ENCODE assay signal across 8 mouse cellular contexts in genomic region chr19:38352495-38353130, GRCm38 (mm10). TPM values are rescaled to one million over a fixed set of nuclear protein-coding genes. Genes with fewer than 3 reads are reported as not detected.
DNase-seq lines count a peak whose midpoint lies in the region; ATAC-seq and TF ChIP-seq lines count a peak whose summit lies in the region.
"Had no signal": no experiment of that assay in that cellular context is flagged by ENCODE, and none has a peak within 500 bp of the region (broad histone marks: within the 10 kb centered on the region; RNA-seq: fewer than 3 reads in every experiment).

No protein-coding gene starts in this region.

- H3K4me3 ChIP-seq in spleen, adult 2 months (ENCODE audit: extremely low read depth, insufficient read depth, insufficient read length), result no peak overlapping the region
- no peak overlapping the region for H3K4me3 ChIP-seq in embryonic facial prominence, embryonic 11.5 days (ENCODE audit: low read depth, low read length)
- no peak overlapping the region for H3K4me3 ChIP-seq in intestine, embryonic 15.5 days (replicated peaks)
- H3K4me3 ChIP-seq: heart, embryonic 15.5 days had no signal

- H3K9ac ChIP-seq in embryonic facial prominence, embryonic 11.5 days (replicated peaks; ENCODE audit: low read length), result no peak overlapping the region
- no peak overlapping the region for H3K9ac ChIP-seq in intestine, embryonic 15.5 days
- H3K9ac ChIP-seq: heart, embryonic 15.5 days had no signal

- 36% methylated on average over 6 of the region's 6 CpGs for WGBS in spleen, adult 2 months
- WGBS in embryonic facial prominence, embryonic 11.5 days, result 43% methylated on average over 6 of the region's 6 CpGs
- 38% methylated on average over 6 of the region's 6 CpGs for WGBS in intestine, embryonic 15.5 days

- no peak for ATAC-seq in embryonic facial prominence, embryonic 11.5 days (replicated peaks; ENCODE audit: insufficient number of reproducible peaks, low FRiP score, low TSS enrichment, low read depth)
- peak; percentile 50; the same call in 1 of the 2 replicates for ATAC-seq in intestine, embryonic 15.5 days

- no peaks in the 10 kb centered on the region for H3K27me3 ChIP-seq in spleen, adult 2 months (ENCODE audit: control insufficient read depth, insufficient read depth, low read length)
- H3K27me3 ChIP-seq in embryonic facial prominence, embryonic 11.5 days (ENCODE audit: control insufficient read depth, insufficient read depth, low read length), result no peaks in the 10 kb centered on the region
- no peaks in the 10 kb centered on the region for H3K27me3 ChIP-seq in intestine, embryonic 15.5 days (replicated peaks)
- H3K27me3 ChIP-seq: heart, embryonic 15.5 days had no signal

- H3K4me2 ChIP-seq in embryonic facial prominence, embryonic 11.5 days (ENCODE audit: low read depth, low read length), result no peak overlapping the region
- H3K4me2 ChIP-seq in intestine, embryonic 15.5 days (replicated peaks), result no peak overlapping the region
- H3K4me2 ChIP-seq: heart, embryonic 15.5 days had no signal

- no peaks in the 10 kb centered on the region for H3K4me1 ChIP-seq in spleen, adult 2 months (ENCODE audit: control insufficient read depth, insufficient read depth, insufficient read length)
- no peaks in the 10 kb centered on the region for H3K4me1 ChIP-seq in embryonic facial prominence, embryonic 11.5 days (ENCODE audit: control insufficient read depth, insufficient read depth, low read length)
- H3K4me1 ChIP-seq in intestine, embryonic 15.5 days (replicated peaks), result no peaks in the 10 kb centered on the region
- H3K4me1 ChIP-seq: heart, embryonic 15.5 days had no signal

- peak; percentile 2 to 4 for DNase-seq in spleen, adult 2 months (ENCODE audit: low read depth in 1 of 2, low spot score in 2 of 2)
- DNase-seq in spleen, adult 18-20 months, result no peak
- peak; percentile 84 for DNase-seq in adipocyte (ENCODE audit: low spot score)
- peak; percentile 83 for DNase-seq in embryonic facial prominence, embryonic 11.5 days (ENCODE audit: low spot score)
- DNase-seq in lung, postnatal 25 days (ENCODE audit: low spot score), result peak; percentile 46
- DNase-seq in telencephalon, adult 2 months (ENCODE audit: low read depth, low spot score), result peak; percentile 55

- TF ChIP-seq CTCF in spleen, adult 2 months (IDR thresholded peaks at IDR 0.05; ENCODE audit: extremely low read depth, insufficient read depth, insufficient read length, insufficient replicate concordance), result no peak

- TF ChIP-seq POLR2A in spleen, adult 2 months (IDR thresholded peaks at IDR 0.05; ENCODE audit: low read depth, low read length), result no peak

- no peaks in the 10 kb centered on the region for H3K9me3 ChIP-seq in embryonic facial prominence, embryonic 11.5 days (replicated peaks; ENCODE audit: control insufficient read depth, low read length)
- H3K9me3 ChIP-seq in intestine, embryonic 15.5 days, result no peaks in the 10 kb centered on the region
- H3K9me3 ChIP-seq: heart, embryonic 15.5 days had no signal

- H3K36me3 ChIP-seq in spleen, adult 2 months (ENCODE audit: control insufficient read depth, insufficient read depth, low read length), result no peaks in the 10 kb centered on the region
- no peaks in the 10 kb centered on the region for H3K36me3 ChIP-seq in embryonic facial prominence, embryonic 11.5 days (replicated peaks; ENCODE audit: control insufficient read depth, insufficient read depth, low read depth, low read length)
- no peaks in the 10 kb centered on the region for H3K36me3 ChIP-seq in intestine, embryonic 15.5 days
- H3K36me3 ChIP-seq: heart, embryonic 15.5 days had no signal

- H3K27ac ChIP-seq in spleen, adult 2 months (ENCODE audit: insufficient read depth, low read length), result no peak overlapping the region
- no peak overlapping the region for H3K27ac ChIP-seq in embryonic facial prominence, embryonic 11.5 days (replicated peaks; ENCODE audit: low read depth, low read length)
- no peak overlapping the region for H3K27ac ChIP-seq in intestine, embryonic 15.5 days
- H3K27ac ChIP-seq: heart, embryonic 15.5 days had no signal

RNA-seq across cellular contexts. Expression of gene Slc35g1, which starts 43.2 kb away (rescaled TPM):
- 2.0 and 2.2 TPM in 2 replicates for polyA plus RNA-seq in spleen, adult 2 months (2012; rRNA removed)
- 3.8 and 4.2 TPM in 2 replicates for polyA plus RNA-seq in embryonic facial prominence, embryonic 11.5 days (2014; fragmentation: Nextera tagmentation; extraction: Ambion mirVana)
- polyA plus RNA-seq in intestine, embryonic 15.5 days (2015; fragmentation: Nextera tagmentation; extraction: Ambion mirVana), result 8.1 and 8.5 TPM in 2 replicates

Comparison
In these comparisons a context has a peak if more than half of its experiments do, and no peak if none do; other contexts are left out.
1. DNase-seq: peak in spleen, adult 2 months (2 of 2), adipocyte (single experiment), embryonic facial prominence, embryonic 11.5 days (single experiment), lung, postnatal 25 days (single experiment) and telencephalon, adult 2 months (single experiment); none in spleen, adult 18-20 months (0 of 2).